Mouse (Mus musculus): Measurements from ENCODE around the gene Chl1.

DNA sequence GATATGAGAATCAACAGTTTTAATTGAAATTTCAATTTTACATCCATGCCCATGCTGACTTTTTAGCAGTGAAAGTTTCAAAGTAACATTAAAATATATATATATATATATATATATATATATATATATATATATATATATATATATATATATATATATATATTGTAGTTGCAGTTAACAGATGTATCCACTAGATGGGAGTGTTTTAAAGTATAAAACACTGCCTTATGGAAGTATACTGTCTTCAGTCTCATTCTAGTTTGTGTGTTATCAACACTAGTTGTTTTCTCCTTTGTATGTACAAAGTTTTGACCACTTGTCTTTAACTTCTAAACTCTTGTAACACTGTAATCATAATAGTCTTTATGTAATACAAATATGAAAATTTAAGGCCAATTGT is 228.9 kb downstream of the Chl1 start:
- TF ChIP-seq EP300 (IDR thresholded peaks at IDR 0.05; ENCODE audit: insufficient read depth, low read depth, low read length) (no peak), CTCF (IDR thresholded peaks at IDR 0.05; ENCODE audit: low read depth, low read length) (no peak)

Data from ES-Bruce4 (cell line).